Mouse (Mus musculus) layer of hippocampus, postnatal 10 days (tissue): ENCODE measurements around the gene Pom121l2. TPM values are rescaled to one million over a fixed set of nuclear protein-coding genes. Genes with fewer than 3 reads are reported as not detected.
A peak's percentile ranks its signal among the peaks of the same experiment; 100 is the strongest.

Experiments used
- DNase-seq, 2 experiments: peaks; one replicate each; pipeline ENCODE4 v3.0.0; 2021; ENCODE audit warnings: low spot score in 2 of 2
- total RNA-seq, 2 experiments: library from RNA; stranded (reverse); gene quantifications; 2 replicates each; pipeline ENCODE4 v1.2.3; 2021

Pom121l2 gene
- total RNA-seq, 2 experiments from 2014 or later = 0.22 to 0.23 TPM

- peak in 1 of 2 experiments; percentile 38 for DNase-seq
These were observed 13.2 kb downstream of the Pom121l2 start for GRCm38 (mm10) chr13:21993957-21994738.

GRCm38 (mm10) chr13:21994896-21995295 is 13.9 kb downstream of the Pom121l2 start:
- no peak for DNase-seq

DNA sequence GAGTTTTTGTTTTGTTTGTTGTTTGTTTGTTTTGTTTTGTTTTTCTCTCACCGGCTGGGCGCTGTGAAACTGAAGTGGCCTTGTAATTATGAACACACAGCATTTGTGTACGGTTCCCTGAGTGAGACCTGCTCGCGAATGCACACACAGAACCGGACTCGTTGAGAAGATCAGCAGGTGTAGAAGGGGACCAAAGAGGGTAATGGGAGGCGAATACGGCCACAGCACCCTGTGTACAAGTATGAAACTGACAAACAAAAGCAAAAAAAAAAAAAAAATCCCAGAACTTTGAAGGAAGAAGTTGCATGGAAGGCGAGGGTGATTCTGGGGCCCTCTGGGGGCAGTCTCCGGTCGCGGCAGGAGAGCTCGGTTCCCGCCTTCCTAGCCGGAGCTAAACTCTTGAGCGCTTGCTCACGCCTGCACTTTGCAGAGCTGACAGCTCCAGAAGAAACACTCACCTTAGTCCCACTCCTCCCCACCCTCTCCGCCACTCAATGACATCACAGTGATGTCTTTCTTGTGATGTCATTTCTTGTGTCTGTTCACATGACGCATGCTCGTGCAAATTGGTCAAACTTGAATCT is 14.4 kb downstream of the Pom121l2 start:
- peak; percentile 14 to 35 for DNase-seq

DNA sequence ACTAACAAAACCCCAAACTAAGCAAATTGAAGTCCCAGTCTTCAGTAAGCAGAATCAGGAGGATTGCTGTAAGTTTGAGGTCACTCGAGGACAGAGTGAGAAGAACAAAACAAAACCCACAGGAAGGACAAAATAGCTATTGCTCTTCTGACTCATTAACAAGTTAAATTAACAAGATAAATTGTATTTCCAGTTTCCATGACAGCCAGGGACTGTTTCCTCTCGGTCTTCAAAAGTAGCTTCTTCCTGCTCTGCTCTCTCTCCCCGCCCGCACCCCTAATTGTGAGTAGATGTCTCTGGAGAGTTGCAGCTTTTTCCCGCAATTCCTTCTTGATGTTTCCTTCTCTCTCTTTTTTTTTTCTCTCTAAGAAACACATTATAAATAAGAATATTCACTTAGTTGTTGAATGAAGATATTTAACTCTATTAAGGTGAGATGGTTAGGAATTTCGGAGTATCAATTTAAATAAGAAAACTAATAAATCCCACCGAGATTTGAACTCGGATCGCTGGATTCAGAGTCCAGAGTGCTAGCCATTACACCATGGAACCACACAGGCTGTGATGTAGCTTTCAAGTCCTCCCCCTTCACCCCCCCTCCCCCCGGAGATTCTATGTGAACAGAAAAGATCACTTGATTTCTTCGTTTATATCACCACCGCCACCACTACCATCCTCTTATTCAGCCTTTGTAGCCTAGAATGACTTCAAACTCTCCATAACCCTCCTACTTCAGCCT is 15.3 kb downstream of the Pom121l2 start:
- DNase-seq = no peak

- DNase-seq = no peak
These were observed 15.8 kb downstream of the Pom121l2 start for GRCm38 (mm10) chr13:21996840-21997185.

DNA sequence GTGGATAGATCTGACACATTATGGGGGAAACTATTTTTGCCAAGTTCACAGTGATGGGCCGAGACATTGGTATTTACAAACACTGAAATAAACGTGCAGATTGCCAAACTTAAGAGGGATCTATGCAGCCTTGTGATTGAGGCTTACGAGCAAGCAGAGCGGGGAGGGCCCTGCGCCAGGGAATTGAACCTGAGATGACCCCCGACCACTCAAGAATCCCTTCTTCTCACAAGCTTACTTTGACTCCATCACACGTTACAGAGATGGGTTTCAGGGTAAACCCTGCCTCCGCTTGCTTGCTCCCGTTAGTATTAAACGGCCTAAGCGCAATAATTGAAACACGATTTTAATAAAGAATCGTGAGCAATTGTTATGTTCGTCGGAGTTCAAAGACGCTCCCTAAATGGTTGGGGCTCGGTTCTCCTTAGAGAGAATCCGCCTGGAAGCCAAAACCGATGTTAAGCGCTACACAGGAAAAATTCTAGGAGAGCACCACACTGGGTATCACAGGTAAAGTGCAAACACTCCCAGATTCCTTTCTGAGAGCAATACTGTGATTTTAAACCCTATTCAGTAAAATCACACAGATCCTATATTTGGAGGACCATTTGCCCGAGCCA is 16.3 kb downstream of the Pom121l2 start:
- DNase-seq = no peak

GRCm38 (mm10) chr13:21997821-21998220 is 16.8 kb downstream of the Pom121l2 start:
- DNase-seq = no peak

DNA sequence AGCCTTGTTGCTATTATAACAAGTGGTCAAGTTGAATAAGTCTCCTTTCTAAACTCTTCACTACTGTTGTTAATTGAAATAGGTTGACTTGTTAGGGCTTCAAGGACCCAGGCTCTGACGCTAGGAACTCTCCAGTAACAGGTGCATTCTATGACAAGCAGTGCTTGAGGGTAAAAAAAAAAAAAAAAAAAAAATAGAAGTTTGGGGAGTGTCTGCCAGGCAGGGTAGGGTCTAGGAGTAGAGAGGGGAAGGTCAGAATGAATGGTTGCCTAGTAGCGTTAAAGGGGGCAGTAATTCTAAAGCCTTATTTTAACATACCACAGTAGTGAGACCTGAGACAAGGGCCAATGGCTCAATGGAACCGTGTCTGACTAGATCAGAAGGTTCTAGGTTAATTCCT is 17.4 kb downstream of the Pom121l2 start:
- no peak for DNase-seq

DNA sequence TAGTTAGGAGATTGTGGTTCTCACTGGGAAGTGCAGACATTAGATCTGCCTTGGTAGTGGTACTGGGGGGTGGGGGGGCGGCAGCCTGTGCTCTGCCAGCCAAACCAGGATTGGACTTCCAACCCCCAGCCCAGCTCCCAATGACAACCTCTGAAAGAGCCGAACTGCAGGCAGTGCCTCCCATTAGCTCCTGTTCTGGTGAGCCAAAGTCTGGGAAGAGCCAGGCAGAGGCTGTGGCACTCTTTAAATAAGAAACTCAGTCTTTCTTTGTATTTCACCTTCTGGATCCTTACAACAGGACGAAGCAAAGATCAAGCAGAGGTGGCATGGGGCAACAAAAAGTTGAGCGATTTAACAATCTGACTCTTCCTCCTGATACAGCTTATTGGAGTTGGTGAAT is 18.2 kb downstream of the Pom121l2 start:
- DNase-seq = no peak

DNA sequence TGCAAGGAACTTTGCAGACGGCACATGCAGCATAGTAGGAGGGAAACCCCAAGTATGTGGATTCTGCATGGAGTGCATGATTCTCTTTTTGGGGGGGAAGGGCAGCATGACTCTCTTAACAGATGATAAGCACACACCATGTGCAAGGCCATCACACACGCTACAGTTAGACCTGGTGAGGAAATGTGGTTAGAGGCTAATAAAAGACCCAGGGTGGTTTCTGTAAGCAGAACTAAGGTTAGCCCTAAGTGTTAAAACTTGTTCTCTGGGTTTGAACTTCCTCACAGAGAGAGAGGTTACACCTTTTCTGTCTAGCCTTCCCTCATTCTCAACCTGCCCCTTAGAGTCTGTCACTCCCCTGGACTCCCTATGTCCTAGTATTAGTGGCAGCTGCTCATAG is 20.4 kb downstream of the Pom121l2 start:
- DNase-seq = no peak

DNA sequence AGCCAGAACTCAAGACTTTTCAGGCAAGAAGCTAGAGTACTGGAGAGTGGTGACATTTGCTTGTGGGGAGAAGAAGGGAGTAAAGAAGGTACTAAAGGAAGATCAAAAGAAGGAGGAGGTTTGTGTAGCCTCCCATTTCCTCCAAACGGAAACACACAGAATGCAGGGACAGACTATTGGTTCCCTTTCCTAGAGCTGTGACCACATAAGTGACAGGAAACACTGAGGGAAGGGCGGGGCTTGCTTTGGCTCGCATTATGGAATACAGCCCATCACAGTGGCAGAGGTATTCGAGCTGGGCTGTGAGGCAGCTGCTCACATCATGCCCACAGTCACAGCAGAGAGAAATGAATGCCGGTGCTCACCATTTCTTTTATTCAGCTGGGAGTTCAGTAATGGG is 20.8 kb downstream of the Pom121l2 start:
- DNase-seq = no peak

- peak in 1 of 2 experiments; percentile 41 for DNase-seq
These were observed 24.8 kb downstream of the Pom121l2 start for GRCm38 (mm10) chr13:22005605-22006333.

DNA sequence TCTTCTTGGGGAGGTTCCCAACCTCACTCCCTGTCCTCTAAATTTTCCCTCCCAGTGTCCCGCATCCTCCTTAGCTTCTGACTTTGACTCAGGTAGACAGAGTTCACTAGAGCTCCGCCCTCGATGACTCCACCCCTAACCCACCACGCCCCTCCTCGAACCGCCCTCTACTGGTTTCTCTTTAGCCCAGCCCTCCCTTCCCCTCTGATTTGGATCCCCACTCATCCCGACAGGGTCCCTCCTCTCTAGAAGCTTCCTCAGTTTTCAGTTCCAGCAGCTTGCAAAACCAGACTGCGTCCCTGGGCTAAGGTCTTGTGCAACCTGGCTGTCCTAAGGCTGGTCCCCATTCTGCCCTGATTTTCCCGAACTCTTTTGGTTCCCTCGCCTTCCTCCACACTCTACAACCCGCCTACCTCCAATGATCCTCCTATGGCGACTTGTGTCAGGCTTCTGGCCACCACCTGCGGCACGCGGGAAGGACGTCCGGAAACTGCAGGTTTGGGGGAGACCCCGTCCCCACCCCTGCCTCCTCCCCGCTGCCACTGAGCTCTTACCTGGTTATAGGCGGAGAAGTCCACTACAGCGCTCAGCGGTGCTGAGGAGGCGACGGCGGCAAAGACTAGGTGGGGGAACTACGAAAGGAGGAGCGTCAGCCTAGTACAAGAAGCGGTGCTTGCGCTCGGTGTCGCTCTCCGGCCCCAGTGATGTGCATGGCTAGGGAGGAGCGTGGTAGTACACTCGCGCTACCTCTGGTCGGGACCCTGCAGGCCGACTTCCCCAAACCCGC is 25.5 kb downstream of the Pom121l2 start:
- DNase-seq = no peak

- DNase-seq = no peak
These were observed 26.1 kb downstream of the Pom121l2 start for GRCm38 (mm10) chr13:22007121-22007510.

DNA sequence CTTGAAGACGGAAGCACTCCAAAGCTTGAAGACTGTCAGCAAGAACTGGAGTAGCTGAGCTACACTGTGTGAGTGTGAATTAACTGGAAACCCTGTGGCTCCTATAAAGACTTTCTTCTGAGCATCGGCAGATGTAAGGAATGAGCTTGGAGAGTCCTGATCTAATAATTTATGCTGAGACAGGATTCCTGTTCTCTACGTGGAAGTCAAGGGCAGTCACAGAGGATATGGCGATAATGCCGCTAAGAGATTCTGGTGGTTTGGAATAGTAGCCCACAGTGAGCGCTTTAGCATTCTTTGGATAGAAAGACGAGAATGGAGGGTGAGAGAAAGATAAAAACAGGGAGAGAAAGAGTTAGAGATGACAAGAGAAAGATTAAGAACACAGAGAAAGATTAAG is 26.9 kb downstream of the Pom121l2 start:
- DNase-seq = no peak

- DNase-seq = no peak
These were observed 27.7 kb downstream of the Pom121l2 start for GRCm38 (mm10) chr13:22008707-22009106.

- no peak for DNase-seq
These were observed 28.6 kb downstream of the Pom121l2 start, which contains the start of gene Prss16 for GRCm38 (mm10) chr13:22009642-22010041. TSS of gene Prss16 (minus strand) at chr13:22009742.

DNA sequence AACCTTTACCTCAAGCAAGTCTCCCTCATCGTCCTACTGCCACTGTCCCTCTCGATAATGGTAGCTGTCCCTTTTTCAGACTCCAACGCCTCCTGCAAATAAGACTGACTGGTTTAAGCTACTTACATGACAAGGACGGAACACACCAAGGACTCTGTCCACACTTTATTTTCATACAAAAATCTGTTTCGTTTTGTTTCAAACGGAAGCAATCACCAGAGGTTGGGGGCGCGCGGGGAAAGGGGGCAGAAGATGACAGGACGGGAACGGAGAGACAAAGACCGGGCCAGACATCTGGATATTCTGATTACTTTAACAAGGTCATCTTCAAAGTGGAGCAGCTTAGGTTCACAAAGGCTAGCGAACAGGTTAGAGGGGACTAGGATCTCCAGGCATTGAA is 32.7 kb downstream of the Pom121l2 start:
- DNase-seq = peak in 1 of 2 experiments; percentile 28

GRCm38 (mm10) chr13:22014411-22014845 is 33.4 kb downstream of the Pom121l2 start:
- no peak for DNase-seq
